Mouse (Mus musculus) ES-Bruce4 (cell line): ENCODE data around the gene Ociad2.

Source experiments
- CTCF ChIP-seq: IDR thresholded peaks from one replicate; pipeline ENCODE4 v1.8.1; 2011; ENCODE audit warnings: low read depth, low read length
- EP300 ChIP-seq: IDR thresholded peaks from 2 replicates; pipeline ENCODE4 v1.6.1; 2011; ENCODE audit warnings: low read depth, low read length; ENCODE audit not compliant: insufficient read depth
- POLR2A ChIP-seq: IDR thresholded peaks from one replicate; pipeline ENCODE4 v1.8.1; 2011; ENCODE audit warnings: low read length; ENCODE audit not compliant: insufficient read depth

- TF ChIP-seq CTCF (no peak), POLR2A (no peak), EP300 (no peak)
Observed at GRCm38 (mm10) chr5:73309496-73309895, 31.3 kb downstream of the Ociad2 start.
